Mouse (Mus musculus) adrenal gland, postnatal 36 days (tissue): Measurements from ENCODE around the gene Patl2. TPM values are rescaled to one million over a fixed set of nuclear protein-coding genes. Genes with fewer than 3 reads are reported as not detected.
"Not testable (repeated sequence)": the region's sequence is repeated elsewhere in the genome, so short reads cannot be mapped to it uniquely, and the experiment has no call there.

ENCODE experiments used
- DNase-seq, 2 experiments: peaks; one replicate each; pipeline ENCODE4 v3.0.0; 2021; ENCODE audit warnings: mixed read lengths in 1 of 2
- long read RNA-seq, 2 experiments: library from polyadenylated mRNA; stranded (forward); transcript quantifications; one replicate each; pipeline ENCODE4 v2.0.0; 2021; ENCODE audit warnings: borderline sequencing depth in 2 of 2
- total RNA-seq, 2 experiments: library from RNA; stranded (reverse); gene quantifications; 2 replicates each; pipeline ENCODE4 v1.2.3; 2021

Gene Patl2
- total RNA-seq = not detected
- long read RNA-seq, experiment 1, partial matches to known transcripts = 0 of 39 reads
- long read RNA-seq, experiment 1, other reads (novel, unspliced or antisense) = 39 of 39 reads
- long read RNA-seq, experiment 2 = 0 reads

DNA sequence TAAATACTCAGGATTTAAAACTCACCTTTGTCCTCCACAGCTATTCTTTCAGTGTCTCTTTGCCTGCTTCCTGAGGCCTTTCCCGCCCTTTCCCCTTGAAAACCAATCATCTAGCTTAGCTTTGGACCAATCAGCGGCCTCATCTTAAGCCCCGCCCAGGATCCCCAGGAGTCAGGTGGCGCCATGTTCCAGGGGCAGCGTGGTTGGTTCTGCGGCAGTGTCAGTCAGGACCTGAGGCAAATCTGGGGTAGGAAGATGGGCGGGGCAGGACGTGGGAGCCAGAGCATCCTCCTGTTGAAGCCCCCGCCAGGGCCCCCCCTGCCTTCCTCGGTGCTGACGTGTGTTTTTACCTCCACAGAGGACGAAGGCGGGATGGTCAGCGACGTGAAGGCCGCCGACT lies at the start of gene Patl2, which contains the start of gene Terb2:
TSS of gene Patl2 (minus strand) at position 84 of the 400 bp plus-strand sequence.
TSS of gene Terb2 (plus strand) at position 167 of the 400 bp plus-strand sequence.
- DNase-seq = no peak

DNA sequence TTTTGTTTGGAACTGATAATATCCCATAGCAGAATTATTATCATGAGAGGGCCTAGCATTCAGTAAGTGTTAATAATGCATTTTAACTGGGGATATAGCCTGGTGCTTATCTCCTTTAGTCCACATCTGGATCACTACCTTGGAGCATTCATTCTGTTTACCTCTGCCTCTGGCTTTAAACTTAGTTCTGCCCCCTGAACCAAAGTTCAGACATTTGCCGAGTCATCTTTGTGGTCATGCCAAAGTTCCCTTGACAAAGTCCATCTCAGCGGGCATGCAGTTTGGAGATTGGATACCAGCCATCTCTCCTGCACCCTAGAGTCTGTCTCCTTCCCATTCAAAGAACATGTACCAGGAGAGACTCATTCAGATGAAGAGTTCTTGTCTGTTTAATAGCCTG lies 49.4 kb upstream of the Patl2 start:
- DNase-seq = no peak

- peak; percentile 84 to 92 for DNase-seq
These were observed 48.8 kb upstream of the Patl2 start, which contains the start of gene Sord for GRCm38 (mm10) chr2:122234611-122235288. Sord (plus strand) TSS chr2:122234749.

GRCm38 (mm10) chr2:122233759-122234557 lies 48.0 kb upstream of the Patl2 start:
- DNase-seq = peak; percentile 39 to 55

DNA sequence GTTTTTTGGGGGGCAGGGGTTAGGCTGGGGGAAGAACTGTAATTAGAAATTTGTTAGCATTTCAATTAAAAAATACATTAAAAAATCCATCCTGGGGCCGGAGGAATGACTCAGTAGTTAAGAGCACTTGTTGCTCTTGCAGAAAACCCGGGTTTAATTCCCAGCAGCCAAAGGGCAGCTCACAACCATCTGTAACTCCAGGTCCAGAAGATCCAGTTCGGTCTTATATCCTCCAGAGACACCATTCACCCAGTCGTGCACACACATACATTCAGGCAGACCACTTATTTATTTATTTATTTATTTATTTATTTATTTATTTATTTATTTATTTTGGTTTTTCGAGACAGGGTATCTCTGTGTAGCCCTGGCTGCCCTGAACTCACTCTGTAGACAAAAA lies 47.4 kb upstream of the Patl2 start:
- no peak for DNase-seq

DNA sequence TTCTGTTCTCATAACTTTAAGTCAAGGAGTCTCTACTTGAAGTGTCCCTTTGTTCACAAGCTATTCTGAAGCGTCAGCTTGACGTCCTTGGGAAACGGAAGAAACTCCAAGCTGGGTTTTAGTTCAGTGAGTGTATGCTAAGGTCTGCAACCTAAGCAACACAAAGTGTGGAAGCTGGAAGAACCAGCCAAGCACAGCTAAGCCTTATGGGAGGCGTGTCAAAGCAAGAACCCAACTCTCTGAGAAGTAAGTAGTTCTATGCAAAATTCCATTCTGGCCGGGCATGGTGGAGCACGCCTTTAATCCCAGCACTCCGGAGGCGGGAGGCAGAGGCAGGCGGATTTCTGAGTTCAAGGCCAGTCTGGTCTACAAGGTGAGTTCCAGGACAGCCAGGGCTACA lies 45.6 kb upstream of the Patl2 start:
- DNase-seq = no peak

DNA sequence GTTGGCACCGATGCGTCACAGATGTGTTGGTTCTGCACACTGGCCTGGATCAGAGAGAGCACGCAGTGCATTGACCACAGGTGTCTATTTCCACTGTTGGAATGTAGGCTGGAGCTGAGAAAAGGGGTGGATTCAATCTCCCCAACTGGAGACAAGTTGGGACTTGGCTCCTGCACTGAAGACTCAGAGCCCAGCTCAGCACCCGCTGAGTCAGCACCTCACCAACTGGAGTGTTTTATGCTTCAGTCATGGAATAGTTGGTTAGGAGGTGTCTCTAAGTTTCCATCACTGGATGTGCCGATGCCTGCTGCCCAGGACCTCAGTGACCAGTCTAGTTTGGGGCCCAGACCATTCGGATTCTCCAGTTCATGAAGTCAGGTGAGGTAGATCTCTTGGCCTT lies 44.4 kb upstream of the Patl2 start:
- DNase-seq = no peak

DNA sequence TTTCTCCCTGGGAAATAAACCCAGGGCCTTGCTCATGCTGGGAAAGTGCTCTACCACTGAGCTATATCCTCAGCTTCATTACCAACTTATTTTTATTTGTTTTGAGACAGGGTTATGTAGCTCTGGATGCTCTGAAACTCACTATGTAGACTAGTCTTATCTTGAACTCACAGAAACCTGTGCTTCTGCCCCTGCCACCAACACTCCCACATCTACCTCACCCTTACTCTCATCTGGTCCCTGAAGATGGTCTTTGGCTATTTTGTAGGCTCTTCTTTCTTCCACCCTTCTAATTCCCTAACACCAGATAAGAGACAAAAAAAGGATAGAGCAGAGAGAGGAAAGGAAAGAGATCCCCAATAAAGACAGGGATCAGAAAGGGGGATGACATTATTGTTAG lies 37.7 kb upstream of the Patl2 start:
- no peak for DNase-seq

DNA sequence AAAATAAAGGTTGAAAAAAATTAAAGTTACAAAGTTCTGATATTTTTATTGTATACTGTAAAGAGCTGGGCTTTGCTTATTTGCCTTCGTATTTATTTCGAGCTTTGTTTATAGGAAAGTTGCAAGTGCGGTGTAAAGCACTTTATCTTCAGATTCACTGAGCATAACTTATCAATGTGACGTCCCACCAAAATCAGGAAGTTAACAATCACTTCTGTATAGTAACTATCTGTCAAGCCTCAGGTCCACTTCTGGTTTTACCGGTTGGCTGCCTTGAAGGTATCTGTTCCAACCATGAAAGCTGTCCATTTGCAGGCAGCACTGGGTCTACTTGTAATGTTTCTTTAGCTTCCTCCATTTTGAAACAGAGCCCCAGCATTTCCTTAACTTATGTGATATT lies 36.3 kb upstream of the Patl2 start:
- no peak for DNase-seq

GRCm38 (mm10) chr2:122221798-122222197 lies 35.8 kb upstream of the Patl2 start:
- no peak for DNase-seq

DNA sequence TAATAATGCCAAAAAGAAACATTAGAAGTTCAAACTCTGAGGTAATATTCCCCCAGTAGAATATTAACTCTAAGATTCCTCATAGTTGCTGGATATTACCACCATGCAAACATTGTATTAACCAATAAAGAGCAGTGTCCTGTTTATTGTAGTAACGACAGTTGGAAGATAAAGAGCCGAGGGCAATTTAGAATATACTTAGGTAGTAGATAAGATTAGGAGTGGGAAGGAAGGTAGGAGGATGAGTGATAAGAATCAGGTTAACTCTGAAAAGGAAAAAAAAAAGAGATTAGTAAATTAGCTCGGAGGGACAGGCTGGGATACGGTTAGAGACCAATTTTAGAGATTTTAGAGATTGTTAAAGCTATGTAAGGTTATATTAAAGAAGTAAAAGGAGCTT lies 35.4 kb upstream of the Patl2 start:
- DNase-seq = no peak

- no peak for DNase-seq
These were observed 32.2 kb upstream of the Patl2 start for GRCm38 (mm10) chr2:122218234-122218633.

DNA sequence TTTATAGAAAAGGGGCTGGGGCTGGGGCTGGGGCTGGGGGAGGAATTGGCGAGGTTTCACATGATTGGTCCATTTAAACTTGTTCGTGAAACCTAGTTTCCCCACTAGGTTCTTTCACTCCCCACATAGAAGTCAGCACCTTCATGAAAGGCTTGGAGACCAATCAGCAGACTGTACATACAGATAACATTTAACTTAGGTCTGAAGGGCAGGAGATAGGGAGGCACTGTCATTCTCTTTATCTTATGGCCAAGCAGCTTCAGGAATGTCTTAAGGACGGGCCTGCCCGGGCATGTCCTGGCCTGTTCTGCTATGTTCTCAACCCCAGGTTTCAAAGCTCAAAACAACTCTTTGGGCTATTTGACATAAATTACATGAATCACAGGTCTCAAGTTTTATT lies 31.1 kb upstream of the Patl2 start:
- not testable (repeated sequence) for DNase-seq

DNA sequence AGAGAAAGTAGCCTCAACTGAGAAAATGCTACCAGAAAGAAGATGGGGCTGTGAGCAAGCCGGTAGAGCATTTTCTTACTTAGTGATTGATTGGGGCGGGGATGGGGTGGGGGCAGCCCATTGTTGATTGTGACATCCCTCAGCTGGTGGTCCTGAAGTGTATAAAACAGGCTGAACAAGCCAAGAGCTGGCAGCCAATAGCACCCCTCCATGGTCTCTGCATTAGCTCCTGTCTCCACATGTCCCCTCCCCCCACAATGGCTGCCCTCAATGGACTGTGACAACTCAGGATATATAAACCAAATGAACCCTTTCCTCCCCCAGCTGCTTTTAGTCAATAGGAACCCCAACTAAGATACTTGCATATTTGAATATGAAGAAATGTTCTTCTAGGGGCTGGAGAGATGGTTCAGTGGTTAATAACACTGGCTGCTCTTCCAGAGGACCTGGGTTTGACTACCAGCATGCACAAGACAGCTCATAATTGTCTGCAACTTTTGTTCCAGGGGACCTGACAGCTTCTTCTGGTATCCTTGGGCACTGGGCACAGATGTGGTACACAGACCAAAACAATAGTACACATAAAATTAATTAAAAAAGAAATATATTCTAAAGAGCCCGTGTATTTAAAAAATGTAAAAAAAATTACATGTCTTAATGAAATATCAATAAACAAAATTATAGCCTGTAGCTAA lies 24.7 kb upstream of the Patl2 start:
- no peak for DNase-seq

- no peak for DNase-seq
These were observed 20.6 kb upstream of the Patl2 start for GRCm38 (mm10) chr2:122206440-122207107.

- peak; percentile 10 to 11 for DNase-seq
These were observed 15.5 kb upstream of the Patl2 start for GRCm38 (mm10) chr2:122201501-122201900.

DNA sequence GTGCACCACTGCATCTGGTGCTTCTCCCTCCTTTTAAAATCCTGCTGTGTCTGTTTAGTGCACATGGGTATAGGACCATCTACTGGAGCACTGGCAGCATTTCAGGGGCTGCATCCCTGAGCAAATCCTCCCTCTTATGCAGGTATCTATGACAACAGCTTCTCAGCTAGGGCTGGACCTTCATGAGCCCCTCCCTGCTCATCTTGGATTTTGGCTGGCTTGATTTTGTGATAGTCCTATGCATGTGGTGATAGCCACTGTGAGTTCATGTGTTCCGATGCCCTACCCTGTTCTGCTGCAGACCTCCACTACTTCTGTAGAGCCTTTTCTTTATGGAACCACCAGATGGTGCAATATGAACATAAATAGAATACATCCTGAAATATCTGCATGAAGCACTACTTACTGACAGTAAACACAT lies 8.5 kb upstream of the Patl2 start:
- no peak for DNase-seq

DNA sequence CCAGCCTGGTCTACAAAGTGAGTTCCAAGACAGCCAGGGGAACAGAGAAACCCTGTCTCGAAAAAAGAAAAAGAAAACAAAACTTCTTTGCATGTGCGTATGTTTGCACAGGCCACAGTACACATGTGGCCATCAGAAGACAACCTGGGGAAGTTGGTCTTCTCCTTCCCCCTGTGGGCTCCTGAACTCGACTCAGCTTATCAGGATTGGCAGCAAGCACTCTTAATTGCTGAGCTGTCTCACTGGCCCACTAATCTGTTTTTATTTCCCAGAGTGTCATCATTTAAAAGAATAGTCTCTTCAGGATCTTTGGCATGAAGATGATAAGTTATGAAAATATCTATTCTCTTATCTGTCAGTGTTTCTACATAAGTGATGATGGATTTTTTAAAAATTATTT lies 5.9 kb upstream of the Patl2 start:
- DNase-seq = no peak

- no peak for DNase-seq
These were observed 762 bp upstream of the Patl2 start for GRCm38 (mm10) chr2:122186751-122187150.

DNA sequence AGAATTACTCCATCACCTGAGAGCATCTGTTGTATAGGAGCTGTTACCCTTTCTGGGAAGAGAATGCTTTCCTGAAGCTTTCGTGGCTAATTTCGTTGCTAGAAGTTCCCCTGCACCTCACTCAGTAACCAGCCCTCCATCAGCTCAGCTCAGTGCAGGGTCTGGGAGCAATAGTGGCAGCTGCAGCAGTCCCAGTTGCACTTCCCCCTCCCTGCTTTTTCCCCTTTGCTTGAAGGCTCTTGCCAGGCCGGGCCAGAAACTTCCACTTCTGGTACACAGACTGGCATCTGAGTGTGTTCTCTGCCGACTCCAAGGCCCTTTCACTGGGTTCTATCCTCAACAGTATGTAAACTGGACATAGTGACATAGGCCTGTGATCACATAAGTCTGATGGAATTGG lies 903 bp downstream of the Patl2 start:
- no peak for DNase-seq

DNA sequence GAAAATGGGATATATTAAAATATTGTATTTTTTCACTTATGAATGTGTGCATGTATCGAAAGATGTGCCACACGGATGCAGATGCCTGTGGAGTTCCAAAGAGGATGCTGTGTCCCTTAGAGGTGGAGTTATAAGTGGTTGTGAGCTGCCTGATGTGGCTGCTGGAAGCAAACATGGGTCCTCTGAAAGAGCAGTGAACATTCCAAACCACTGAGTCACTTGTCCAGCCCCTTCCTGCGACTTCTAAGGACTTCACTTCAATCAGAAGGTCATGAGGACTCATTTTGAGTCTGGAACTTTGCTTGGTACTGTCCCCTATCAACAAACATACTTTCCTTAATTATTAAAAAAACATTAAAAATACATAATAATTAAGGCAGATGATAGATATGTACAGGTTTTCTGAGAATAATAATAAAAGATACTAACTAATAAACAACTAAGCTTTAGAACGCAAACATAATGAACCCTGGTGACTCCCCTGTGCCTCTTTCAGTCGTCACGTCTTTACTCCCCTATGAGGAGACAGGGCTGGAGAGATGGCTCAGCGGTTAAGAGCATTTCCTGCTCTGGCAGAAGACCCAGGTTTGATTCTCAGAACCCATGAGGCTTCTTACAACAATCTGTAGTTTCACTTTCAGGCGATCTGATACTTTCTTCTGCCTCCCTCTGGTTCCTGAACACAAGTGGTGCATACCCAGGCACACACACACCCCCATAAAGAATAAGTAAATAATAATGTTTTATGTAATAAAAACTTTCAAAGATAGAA lies 5.8 kb downstream of the Patl2 start:
- no peak for DNase-seq
